Mouse (Mus musculus) lung, adult 2 months (tissue): ENCODE results near the gene Pkig.

ENCODE experiments used
- CTCF ChIP-seq: fragments of 200-500 bp; IDR thresholded peaks from 2 replicates; pipeline ENCODE4 v1.5.1; 2011; ENCODE audit warnings: mild to moderate bottlenecking, low read length, control low read depth; ENCODE audit not compliant: insufficient read depth
- POLR2A ChIP-seq: fragments of 200-500 bp; IDR thresholded peaks from 2 replicates; pipeline ENCODE4 v1.6.1; 2011; ENCODE audit warnings: low read depth, mild to moderate bottlenecking, control low read depth, low read length, borderline replicate concordance; ENCODE audit errors: extremely low read depth

DNA sequence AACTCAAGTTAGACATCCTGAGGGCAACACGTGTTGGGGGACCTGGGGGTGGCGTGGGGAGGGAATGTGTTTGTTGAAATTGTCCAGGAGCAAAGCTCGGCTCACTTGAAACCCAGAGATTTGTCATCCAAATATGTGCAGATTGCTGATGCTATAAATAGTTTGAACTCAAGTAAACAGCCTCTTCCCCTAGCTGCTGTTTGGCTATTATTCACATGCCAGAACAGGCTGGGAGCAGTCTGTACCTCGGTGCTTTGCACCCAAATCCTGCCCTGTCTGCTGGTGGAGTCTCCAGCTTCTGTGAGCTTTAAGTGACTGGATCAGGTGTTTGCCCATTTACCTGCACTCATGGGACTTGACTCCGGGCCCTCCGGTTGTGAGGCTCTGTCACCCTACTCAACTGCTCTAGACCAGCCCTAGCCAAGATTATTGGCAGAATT is 27.6 kb downstream of the Pkig start:
- TF ChIP-seq POLR2A (peak; percentile 53; the same call in 1 of the 2 replicates), CTCF (no peak)
